Mouse (Mus musculus): ENCODE data around the gene Ass1.

GRCm38 (mm10) chr2:31449441-31449815, 20.6 kb upstream of the Ass1 start:
- no peak for TF ChIP-seq POLR2A (IDR thresholded peaks at IDR 0.05; ENCODE audit: borderline replicate concordance, control insufficient read depth, low read depth, low read length)
- no peak for TF ChIP-seq CTCF (IDR thresholded peaks at IDR 0.05; ENCODE audit: control insufficient read depth, insufficient read depth, low read length)

All from bone marrow, adult 2 months (tissue).